Mouse (Mus musculus) stomach, postnatal 0 days (tissue): ENCODE measurements around the gene Maml1. TPM values are rescaled to one million over a fixed set of nuclear protein-coding genes. Genes with fewer than 3 reads are reported as not detected.

Experiments used
- ATAC-seq: fragments of 200-750 bp; cut with Nextera tagmentation; 2 replicates; pipeline ENCODE4 v1.8.0; 2017; ENCODE audit not compliant: low FRiP score, low TSS enrichment
- DNase-seq: peaks from one replicate; pipeline ENCODE4 v3.0.0-alpha.2; 2016; ENCODE audit warnings: low spot score
- H3K27ac ChIP-seq: fragments of 300-500 bp; sonication (generic); replicated peaks from 2 replicates; pipeline ENCODE4 v1.5.1; 2014; ENCODE audit warnings: mild to moderate bottlenecking, control low read depth
- H3K27me3 ChIP-seq: fragments of 300-500 bp; sonication (generic); 2 replicates; pipeline ENCODE4 v1.6.1; 2014; ENCODE audit warnings: low read length; ENCODE audit not compliant: control insufficient read depth, insufficient read depth
- H3K36me3 ChIP-seq: fragments of 300-500 bp; sonication (generic); 2 replicates; pipeline ENCODE4 v1.6.1; 2014; ENCODE audit warnings: low read length, mixed read lengths; ENCODE audit not compliant: control insufficient read depth, insufficient read depth
- H3K4me1 ChIP-seq: fragments of 300-500 bp; sonication (generic); replicated peaks from 2 replicates; pipeline ENCODE4 v1.6.1; 2014; ENCODE audit warnings: antibody characterized with exemption; ENCODE audit not compliant: control insufficient read depth, insufficient read depth
- H3K4me2 ChIP-seq: fragments of 300-500 bp; sonication (generic); replicated peaks from 2 replicates; pipeline ENCODE4 v1.6.1; 2014; ENCODE audit warnings: low read depth, mild to moderate bottlenecking, control low read depth, moderate library complexity
- H3K4me3 ChIP-seq: fragments of 300-500 bp; sonication (generic); 2 replicates; pipeline ENCODE4 v1.5.1; 2014; ENCODE audit warnings: low read depth, low read length, control low read depth
- H3K9ac ChIP-seq: fragments of 300-500 bp; sonication (generic); 2 replicates; pipeline ENCODE4 v1.6.1; 2014; ENCODE audit warnings: mild to moderate bottlenecking, low read length, control low read depth, mixed read lengths
- H3K9me3 ChIP-seq: fragments of 300-500 bp; sonication (generic); 2 replicates; pipeline ENCODE4 v1.6.1; 2016; ENCODE audit warnings: low read length; ENCODE audit not compliant: control insufficient read depth
- CTCF ChIP-seq: IDR thresholded peaks from 2 replicates; pipeline ENCODE4 v1.5.1; 2016; ENCODE audit warnings: antibody characterized with exemption, low read depth, mild to moderate bottlenecking, moderate library complexity
- EP300 ChIP-seq: optimal IDR thresholded peaks from 2 replicates; pipeline ENCODE3; 2016; ENCODE audit warnings: antibody characterized with exemption
- WGBS: fragments of 180-500 bp; shearing (Covaris S2); extraction: QIAGEN DNeasy Blood & Tissue Kit; methylation state at CpG from one replicate; pipeline ENCODE4 v1.1.7; 2014; 5-methylcytosine and 5-hydroxymethylcytosine counted together
- polyA plus RNA-seq: library from polyadenylated mRNA; unstranded; fragments of >200 nt; fragmentation: Nextera tagmentation; extraction: Ambion mirVana; gene quantifications from 2 replicates; pipeline ENCODE4 v1.2.1, GENCODE M21; 2015

The Maml1 gene
- polyA plus RNA-seq, 1 experiment from 2014 or later, result 2.4 TPM

- ATAC-seq, result peak; percentile 50
These were observed 61.4 kb downstream of the Maml1 start for GRCm38 (mm10) chr11:50230481-50231304.

GRCm38 (mm10) chr11:50229252-50229910 lies 62.7 kb downstream of the Maml1 start:
- no peak overlapping the region for H3K4me2 ChIP-seq
- 53% methylated on average over 7 of the region's 7 CpGs for WGBS
- H3K9me3 ChIP-seq, result no peaks in the 10 kb centered on the region
- TF ChIP-seq EP300 (no peak), CTCF (no peak)
- H3K27me3 ChIP-seq, result no peaks in the 10 kb centered on the region
- peak overlapping the region; percentile 63; the same call in 1 of the 2 replicates for H3K27ac ChIP-seq
- peaks cover 14% of the 10 kb centered on the region for H3K36me3 ChIP-seq
- ATAC-seq (no peak), DNase-seq (no peak)
- no peak overlapping the region for H3K9ac ChIP-seq
- H3K4me3 ChIP-seq, result no peak overlapping the region
- H3K4me1 ChIP-seq, result peaks cover 12% of the 10 kb centered on the region; the same call in 1 of the 2 replicates

More at GRCm38 (mm10) chr11:50230481-50231304, 61.4 kb downstream of the Maml1 start:
- peak overlapping the region; percentile 25 for H3K4me3 ChIP-seq
- H3K4me2 ChIP-seq, result peak overlapping the region; percentile 56
- H3K27ac ChIP-seq, result peak overlapping the region; percentile 53
- peaks cover 12% of the 10 kb centered on the region; the same call in 1 of the 2 replicates for H3K4me1 ChIP-seq
- H3K9ac ChIP-seq, result peak overlapping the region; percentile 43
- H3K36me3 ChIP-seq, result peaks cover 14% of the 10 kb centered on the region
- 44% methylated on average over 45 of the region's 45 CpGs for WGBS
- H3K9me3 ChIP-seq, result no peaks in the 10 kb centered on the region
- no peak for TF ChIP-seq EP300
- TF ChIP-seq CTCF, result 0 out of 2 replicates have a peak, but pooled peaks have one; percentile 2
- H3K27me3 ChIP-seq, result no peaks in the 10 kb centered on the region
- peak; percentile 64 for DNase-seq

GRCm38 (mm10) chr11:50228772-50229171 lies 63.3 kb downstream of the Maml1 start:
- H3K4me2 ChIP-seq, result no peak overlapping the region
- H3K36me3 ChIP-seq, result peaks cover 12% of the 10 kb centered on the region
- no peak overlapping the region for H3K4me3 ChIP-seq
- DNase-seq, result no peak
- 0 out of 2 replicates have a peak overlapping the region, but pooled peaks have one; percentile 38 for H3K9ac ChIP-seq
- no peaks in the 10 kb centered on the region for H3K27me3 ChIP-seq
- peak overlapping the region; percentile 53 for H3K27ac ChIP-seq
- TF ChIP-seq CTCF (no peak), EP300 (no peak)
- H3K4me1 ChIP-seq, result peaks cover 14% of the 10 kb centered on the region; the same call in 1 of the 2 replicates
- 50% methylated on average over 3 of the region's 3 CpGs for WGBS
- no peak for ATAC-seq
- H3K9me3 ChIP-seq, result no peaks in the 10 kb centered on the region

GRCm38 (mm10) chr11:50227736-50228135 lies 64.4 kb downstream of the Maml1 start:
- no peak overlapping the region for H3K4me2 ChIP-seq
- ATAC-seq (no peak), DNase-seq (no peak)
- peaks cover 14% of the 10 kb centered on the region; the same call in 1 of the 2 replicates for H3K4me1 ChIP-seq
- H3K9ac ChIP-seq, result no peak overlapping the region
- H3K27ac ChIP-seq, result no peak overlapping the region
- peaks cover 2% of the 10 kb centered on the region for H3K36me3 ChIP-seq
- TF ChIP-seq CTCF (no peak), EP300 (no peak)
- H3K9me3 ChIP-seq, result no peaks in the 10 kb centered on the region
- no peaks in the 10 kb centered on the region for H3K27me3 ChIP-seq
- no peak overlapping the region for H3K4me3 ChIP-seq
- WGBS, result 75% methylated on average over 4 of the region's 4 CpGs

- no peak for ATAC-seq
These were observed 64.9 kb downstream of the Maml1 start for GRCm38 (mm10) chr11:50227226-50227625.

More at GRCm38 (mm10) chr11:50227226-50227625, 64.9 kb downstream of the Maml1 start:
- Histone ChIP-seq H3K9ac (0 out of 2 replicates have a peak overlapping the region, but pooled peaks have one; percentile 0), H3K4me2 (peak overlapping the region; percentile 97; the same call in 1 of the 2 replicates), H3K4me3 (no peak overlapping the region), H3K27me3 (no peaks in the 10 kb centered on the region), H3K4me1 (peaks cover 14% of the 10 kb centered on the region; the same call in 1 of the 2 replicates), H3K27ac (no peak overlapping the region), H3K36me3 (0 out of 2 replicates have a peak, but pooled peaks cover 2% of the 10 kb centered on the region), H3K9me3 (no peaks in the 10 kb centered on the region)
- 76% methylated on average over 3 of the region's 3 CpGs for WGBS
- TF ChIP-seq CTCF, result no peak
- no peak for TF ChIP-seq EP300
- no peak for DNase-seq
